ENCODE assay signal across 14 mouse cellular contexts in genomic region chr4:105171432-105171831, GRCm38 (mm10). TPM values are rescaled to one million over a fixed set of nuclear protein-coding genes. Genes with fewer than 3 reads are reported as not detected.
DNase-seq lines count a peak whose midpoint lies in the region; ATAC-seq and TF ChIP-seq lines count a peak whose summit lies in the region.
"Had no signal": no experiment of that assay in that cellular context is flagged by ENCODE, and none has a peak within 500 bp of the region (broad histone marks: within the 10 kb centered on the region; RNA-seq: fewer than 3 reads in every experiment).

No protein-coding gene starts in this region.

- peaks cover 14% of the 10 kb centered on the region for H3K36me3 ChIP-seq in forebrain, embryonic 13.5 days (ENCODE audit: poor library complexity, severe bottlenecking)
- no peaks in the 10 kb centered on the region for H3K36me3 ChIP-seq in hindbrain, postnatal 0 days (ENCODE audit: insufficient read depth, low read length)
- no peaks in the 10 kb centered on the region for H3K36me3 ChIP-seq in neural tube, embryonic 12.5 days
- H3K36me3 ChIP-seq in heart, embryonic 11.5 days (ENCODE audit: control insufficient read depth, insufficient read depth, low read length): peaks cover 5% of the 10 kb centered on the region; the same call in 1 of the 2 replicates
- peaks cover 3% of the 10 kb centered on the region; the same call in 1 of the 2 replicates for H3K36me3 ChIP-seq in stomach, postnatal 0 days (ENCODE audit: control insufficient read depth, insufficient read depth, low read length)

- no peak for TF ChIP-seq EP300 in stomach, postnatal 0 days (optimal IDR thresholded peaks at IDR 0.05)

- peak overlapping the region; percentile 53 for H3K27ac ChIP-seq in left cerebral cortex, adult 2 months
- H3K27ac ChIP-seq in forebrain, embryonic 13.5 days: peak overlapping the region; percentile 94
- peak overlapping the region; percentile 74 for H3K27ac ChIP-seq in hindbrain, postnatal 0 days
- peak overlapping the region; percentile 70 for H3K27ac ChIP-seq in neural tube, embryonic 12.5 days
- H3K27ac ChIP-seq in heart, embryonic 11.5 days (ENCODE audit: low read depth, low read length): no peak overlapping the region
- no peak overlapping the region for H3K27ac ChIP-seq in stomach, postnatal 0 days (replicated peaks)
- H3K27ac ChIP-seq: embryonic facial prominence, embryonic 15.5 days; heart, embryonic 10.5 days; lung, embryonic 15.5 days had no signal

- no peak for DNase-seq in left cerebral cortex, adult 2 months (ENCODE audit: extremely low spot score in 1 of 2, low spot score in 2 of 2)
- DNase-seq in left cerebral cortex, adult 8-10 months (ENCODE audit: low spot score in 2 of 2): no peak
- DNase-seq in hindbrain, postnatal 0 days (ENCODE audit: low spot score): no peak
- no peak for DNase-seq in stomach, postnatal 0 days (ENCODE audit: low spot score)
- no peak for DNase-seq in gastrocnemius, postnatal 14 days
- DNase-seq: cerebellum, postnatal 14 days; right cerebral cortex, adult 18-20 months; thymus, postnatal 36 days had no signal

- H3K9ac ChIP-seq in forebrain, embryonic 13.5 days: no peak overlapping the region
- H3K9ac ChIP-seq in hindbrain, postnatal 0 days (replicated peaks; ENCODE audit: low read length): no peak overlapping the region
- no peak overlapping the region for H3K9ac ChIP-seq in neural tube, embryonic 12.5 days
- no peak overlapping the region for H3K9ac ChIP-seq in heart, embryonic 11.5 days (ENCODE audit: low read depth, low read length)
- no peak overlapping the region for H3K9ac ChIP-seq in stomach, postnatal 0 days (ENCODE audit: low read length)
- H3K9ac ChIP-seq: embryonic facial prominence, embryonic 15.5 days; lung, embryonic 15.5 days had no signal

- no peaks in the 10 kb centered on the region for H3K27me3 ChIP-seq in forebrain, embryonic 13.5 days
- H3K27me3 ChIP-seq in hindbrain, postnatal 0 days (ENCODE audit: insufficient read depth, low read length): no peaks in the 10 kb centered on the region
- no peaks in the 10 kb centered on the region for H3K27me3 ChIP-seq in neural tube, embryonic 12.5 days (replicated peaks)
- H3K27me3 ChIP-seq in heart, embryonic 11.5 days (ENCODE audit: control insufficient read depth, insufficient read depth, low read length): 0 out of 2 replicates have a peak, but pooled peaks cover 2% of the 10 kb centered on the region
- no peaks in the 10 kb centered on the region for H3K27me3 ChIP-seq in stomach, postnatal 0 days (ENCODE audit: control insufficient read depth, insufficient read depth, low read length)
- H3K27me3 ChIP-seq: embryonic facial prominence, embryonic 15.5 days; lung, embryonic 15.5 days had no signal

- intact Hi-C loops in left cerebral cortex, adult 2 months (cut with DNase I): no loop called here
- intact Hi-C loops in gastrocnemius, postnatal 14 days (cut with DNase I; ENCODE audit: low total_unique reads): no loop called here

- peak overlapping the region; percentile 53 for H3K4me2 ChIP-seq in forebrain, embryonic 13.5 days
- peak overlapping the region; percentile 35 for H3K4me2 ChIP-seq in hindbrain, postnatal 0 days (ENCODE audit: low read depth, low read length)
- peak overlapping the region; percentile 45 for H3K4me2 ChIP-seq in neural tube, embryonic 12.5 days (replicated peaks)
- H3K4me2 ChIP-seq in heart, embryonic 11.5 days: no peak overlapping the region
- H3K4me2 ChIP-seq in stomach, postnatal 0 days (replicated peaks; ENCODE audit: low read depth): no peak overlapping the region
- H3K4me2 ChIP-seq: embryonic facial prominence, embryonic 15.5 days; lung, embryonic 15.5 days had no signal

- 29% methylated on average over 3 of the region's 3 CpGs for WGBS in forebrain, embryonic 13.5 days
- WGBS in hindbrain, postnatal 0 days: 51% methylated on average over 3 of the region's 3 CpGs
- 57% methylated on average over 3 of the region's 3 CpGs for WGBS in neural tube, embryonic 12.5 days
- WGBS in heart, embryonic 11.5 days (ENCODE audit: insufficient replicate concordance): 66% methylated on average over 3 of the region's 3 CpGs
- 81% methylated on average over 3 of the region's 3 CpGs for WGBS in stomach, postnatal 0 days

- no peaks in the 10 kb centered on the region for H3K9me3 ChIP-seq in forebrain, embryonic 13.5 days (replicated peaks)
- H3K9me3 ChIP-seq in hindbrain, postnatal 0 days (ENCODE audit: low read length): no peaks in the 10 kb centered on the region
- H3K9me3 ChIP-seq in neural tube, embryonic 12.5 days: no peaks in the 10 kb centered on the region
- H3K9me3 ChIP-seq in heart, embryonic 11.5 days (replicated peaks; ENCODE audit: control insufficient read depth, low read length): no peaks in the 10 kb centered on the region
- H3K9me3 ChIP-seq in stomach, postnatal 0 days (ENCODE audit: control insufficient read depth, low read length): no peaks in the 10 kb centered on the region
- H3K9me3 ChIP-seq: embryonic facial prominence, embryonic 15.5 days; heart, embryonic 10.5 days; lung, embryonic 15.5 days had no signal

- H3K4me1 ChIP-seq in forebrain, embryonic 13.5 days: peaks cover 74% of the 10 kb centered on the region
- H3K4me1 ChIP-seq in hindbrain, postnatal 0 days (ENCODE audit: insufficient read depth, low read length): 0 out of 2 replicates have a peak, but pooled peaks cover 4% of the 10 kb centered on the region
- H3K4me1 ChIP-seq in neural tube, embryonic 12.5 days: peaks cover 42% of the 10 kb centered on the region
- H3K4me1 ChIP-seq in heart, embryonic 11.5 days (ENCODE audit: control insufficient read depth, insufficient read depth, low read length): peaks cover 12% of the 10 kb centered on the region; the same call in 1 of the 2 replicates
- no peaks in the 10 kb centered on the region for H3K4me1 ChIP-seq in stomach, postnatal 0 days (replicated peaks; ENCODE audit: control insufficient read depth, insufficient read depth)

- H3K4me3 ChIP-seq in left cerebral cortex, adult 2 months: no peak overlapping the region
- H3K4me3 ChIP-seq in forebrain, embryonic 13.5 days: peak overlapping the region; percentile 10
- no peak overlapping the region for H3K4me3 ChIP-seq in hindbrain, postnatal 0 days (ENCODE audit: low read length)
- H3K4me3 ChIP-seq in neural tube, embryonic 12.5 days: no peak overlapping the region
- H3K4me3 ChIP-seq in heart, embryonic 11.5 days (ENCODE audit: low read depth, low read length): no peak overlapping the region
- no peak overlapping the region for H3K4me3 ChIP-seq in stomach, postnatal 0 days (ENCODE audit: low read depth, low read length)
- H3K4me3 ChIP-seq: embryonic facial prominence, embryonic 15.5 days; heart, embryonic 10.5 days; lung, embryonic 15.5 days had no signal

- no peak for ATAC-seq in forebrain, embryonic 13.5 days
- no peak for ATAC-seq in hindbrain, postnatal 0 days
- no peak for ATAC-seq in neural tube, embryonic 12.5 days (ENCODE audit: low FRiP score, low read depth)
- ATAC-seq in heart, embryonic 11.5 days (replicated peaks; ENCODE audit: insufficient number of reproducible peaks, low FRiP score, low TSS enrichment): no peak
- no peak for ATAC-seq in stomach, postnatal 0 days (ENCODE audit: low FRiP score, low TSS enrichment)

- no peak for TF ChIP-seq CTCF in left cerebral cortex, adult 2 months (IDR thresholded peaks at IDR 0.05)
- TF ChIP-seq CTCF in hindbrain, postnatal 0 days (IDR thresholded peaks at IDR 0.05; ENCODE audit: low read depth): no peak
- no peak for TF ChIP-seq CTCF in stomach, postnatal 0 days (IDR thresholded peaks at IDR 0.05; ENCODE audit: low read depth)

RNA-seq across cellular contexts. Expression of gene Plpp3, which starts 14.3 kb away (rescaled TPM):
- 100 to 1,000 TPM; 153 to 180 TPM for total RNA-seq in left cerebral cortex, adult 2 months (2021)
- total RNA-seq in left cerebral cortex, adult 8-10 months (2022): 100 to 1,000 TPM; 191 to 207 (median 194) TPM
- polyA plus RNA-seq in forebrain, embryonic 13.5 days (2015; fragmentation: Nextera tagmentation; extraction: Ambion mirVana): 85.7 and 87.9 TPM in 2 replicates
- total RNA-seq in hindbrain, postnatal 0 days (2014; rRNA removed): 167 and 174 TPM in 2 replicates
- 180 and 198 TPM in 2 replicates for polyA plus RNA-seq in hindbrain, postnatal 0 days (2015; fragmentation: Nextera tagmentation; extraction: Ambion mirVana)
- polyA plus RNA-seq in neural tube, embryonic 12.5 days (2016; fragmentation: Nextera tagmentation; extraction: Ambion mirVana): 55.7 and 57.7 TPM in 2 replicates
- polyA plus RNA-seq in heart, embryonic 11.5 days (2014; fragmentation: Nextera tagmentation; extraction: Ambion mirVana): 23.8 and 25.7 TPM in 2 replicates
- polyA plus RNA-seq in stomach, postnatal 0 days (2015; fragmentation: Nextera tagmentation; extraction: Ambion mirVana): 60.2 and 64.4 TPM in 2 replicates
- total RNA-seq in gastrocnemius, postnatal 14 days (2021): 10 to 100 TPM; 62.1 to 63.0 TPM

Comparison
In these comparisons a context has a peak if more than half of its experiments do, and no peak if none do; other contexts are left out.
1. H3K27ac ChIP-seq: peak in left cerebral cortex, adult 2 months (single experiment), forebrain, embryonic 13.5 days (single experiment), hindbrain, postnatal 0 days (single experiment) and neural tube, embryonic 12.5 days (single experiment); none in heart, embryonic 11.5 days (single experiment) and stomach, postnatal 0 days (single experiment).
2. H3K4me2 ChIP-seq: peak in forebrain, embryonic 13.5 days (single experiment), hindbrain, postnatal 0 days (single experiment) and neural tube, embryonic 12.5 days (single experiment); none in heart, embryonic 11.5 days (single experiment) and stomach, postnatal 0 days (single experiment).